Mouse (Mus musculus): ENCODE measurements at regions not wholly inside any gene's neighbourhood (a gene's known extent, or its start where the extent isn't known, plus 50 kb on each side); places are given as distances from the start of the nearest gene placed in this dataset.
"Not testable (repeated sequence)": the region's sequence is repeated elsewhere in the genome, so short reads cannot be mapped to it uniquely, and the experiment has no call there.

DNA sequence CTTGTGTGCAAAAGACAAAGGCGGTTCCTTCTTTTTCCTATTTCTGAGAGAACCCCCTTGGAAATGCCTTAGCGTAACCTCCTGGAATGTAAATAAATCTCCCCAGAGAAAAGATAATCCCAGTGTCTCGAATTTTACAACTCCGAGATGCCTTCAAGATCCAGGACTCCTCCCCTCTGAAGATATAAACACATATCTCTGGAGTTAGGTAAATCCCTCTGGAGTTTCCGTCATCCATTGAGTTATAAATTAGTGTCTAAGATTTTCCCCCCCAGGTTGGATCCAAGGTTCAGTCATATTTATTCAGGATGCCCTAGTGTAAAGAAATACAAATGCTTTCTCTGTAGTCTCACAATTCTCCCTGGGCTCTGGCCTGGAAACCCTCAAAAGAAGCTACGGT is 200.3 kb downstream of the Rchy1 start:
- no peak for ATAC-seq (ENCODE audit: poor library complexity, severe bottlenecking)

DNA sequence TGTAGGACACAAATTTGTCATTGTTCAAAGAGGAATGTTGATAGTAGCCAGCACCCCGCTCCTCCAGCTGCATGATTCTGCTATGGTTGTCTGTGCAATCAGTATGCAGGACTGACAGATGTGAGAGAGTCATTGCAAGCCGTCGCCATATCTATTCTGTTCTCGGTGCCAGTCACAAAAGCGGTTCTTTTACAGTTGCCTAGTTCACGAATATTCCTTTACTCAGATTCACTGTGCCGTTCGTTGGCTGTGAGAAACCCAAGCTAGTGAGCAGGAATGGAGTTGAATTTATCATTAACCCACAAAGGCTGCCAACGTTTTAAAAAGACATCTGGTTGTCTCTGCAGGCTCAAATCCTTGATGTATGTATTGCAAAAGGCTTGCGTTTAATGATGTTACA is 206.9 kb downstream of the Rchy1 start:
- ATAC-seq (ENCODE audit: poor library complexity, severe bottlenecking), result no peak

DNA sequence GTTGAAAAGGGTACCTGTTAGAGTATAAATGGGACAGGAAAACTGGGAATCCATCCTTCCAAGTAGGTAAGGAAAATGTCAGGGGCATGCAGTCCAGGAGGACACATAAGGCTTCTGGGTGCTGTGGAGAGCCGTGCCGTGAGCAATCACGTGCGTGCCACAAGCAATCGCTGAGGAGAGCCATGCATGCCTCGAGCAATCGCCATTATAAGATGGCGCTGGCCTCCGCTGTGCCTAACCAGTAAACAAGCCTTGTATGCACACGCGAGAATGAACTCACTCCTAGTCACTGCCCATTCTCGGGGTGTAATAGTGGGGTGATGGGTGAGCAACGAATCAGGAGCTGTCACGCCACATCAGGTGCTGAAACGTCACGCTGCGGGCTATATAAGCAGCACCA is 210.0 kb downstream of the Rchy1 start:
- not testable (repeated sequence) for ATAC-seq (ENCODE audit: poor library complexity, severe bottlenecking)

DNA sequence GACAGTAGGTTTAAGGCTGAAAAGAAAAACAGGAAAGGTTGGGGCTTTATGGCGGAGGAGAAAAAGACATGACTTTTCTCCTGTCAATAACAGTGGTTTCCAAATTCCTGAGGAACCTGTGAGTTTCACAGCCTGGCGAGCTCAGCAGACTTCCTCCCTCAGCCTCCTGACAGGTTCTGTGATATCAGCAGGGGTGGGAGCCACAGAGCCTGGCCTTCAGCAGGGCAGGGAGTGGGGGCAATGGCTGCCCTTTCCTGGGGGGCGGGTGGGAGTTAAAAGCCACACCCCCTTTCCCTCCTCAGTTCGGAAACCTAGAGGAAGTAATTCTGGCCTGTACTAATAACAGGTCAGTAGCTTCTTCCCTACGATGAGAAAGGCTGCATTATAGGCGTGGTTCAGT is 211.7 kb downstream of the Rchy1 start:
- no peak for ATAC-seq (ENCODE audit: poor library complexity, severe bottlenecking)

DNA sequence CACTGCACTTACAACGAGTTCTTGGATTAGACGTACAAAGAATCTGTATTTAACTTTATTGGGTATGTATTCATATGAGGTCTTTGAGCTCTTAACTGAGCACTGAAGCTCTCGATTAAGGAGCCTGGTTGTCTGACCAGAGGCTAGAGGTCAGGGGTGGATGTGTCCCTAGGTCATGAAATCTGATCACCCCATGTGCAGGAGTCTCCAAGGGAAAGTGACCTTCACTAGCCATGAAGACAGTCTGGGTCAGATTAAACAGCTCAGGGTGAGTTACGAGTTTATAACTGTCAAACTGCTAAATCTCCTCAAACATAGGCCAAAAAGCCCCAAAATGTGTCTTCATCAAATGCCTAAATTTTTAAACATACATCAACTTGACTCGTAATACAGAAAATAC is 216.8 kb downstream of the Rchy1 start:
- no peak for ATAC-seq (ENCODE audit: poor library complexity, severe bottlenecking)

DNA sequence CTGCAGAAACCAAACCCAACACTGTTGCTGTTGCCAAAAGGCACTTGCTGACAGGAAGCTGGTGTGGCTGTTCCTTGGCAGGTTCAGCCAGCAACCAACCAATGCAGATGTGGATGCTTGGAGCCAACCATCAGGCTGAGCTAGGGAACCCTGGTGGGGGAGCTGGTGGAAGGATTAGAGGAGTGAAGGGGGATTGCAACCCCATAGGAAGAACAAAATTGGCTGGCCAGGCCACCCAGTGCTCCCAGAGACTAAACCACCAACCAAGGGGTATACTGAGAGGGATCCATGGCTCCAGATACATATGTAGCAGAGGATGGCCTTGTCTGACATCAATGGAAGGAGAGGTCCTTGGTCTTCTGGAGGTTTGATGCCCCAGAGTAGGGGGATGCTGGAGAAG is 218.5 kb downstream of the Rchy1 start:
- no peak for ATAC-seq (ENCODE audit: poor library complexity, severe bottlenecking)

DNA sequence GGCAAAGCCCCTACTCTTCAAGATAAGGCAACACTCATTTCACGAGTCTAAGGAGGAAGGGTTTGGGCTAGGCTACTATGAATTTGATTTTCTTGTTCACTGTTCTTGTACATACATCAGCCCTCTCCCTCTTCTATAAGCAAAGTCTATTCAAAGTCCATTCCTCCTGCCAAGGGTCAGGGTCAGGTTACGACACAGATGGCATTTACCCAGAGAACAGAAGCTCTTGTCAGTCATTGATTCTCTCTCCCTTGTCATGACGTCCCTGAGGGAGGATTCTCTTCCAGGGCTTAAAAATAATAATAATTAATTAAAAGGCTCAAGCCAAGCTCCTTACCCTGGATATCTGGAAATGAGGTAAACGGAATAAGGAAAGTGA is 222.7 kb downstream of the Rchy1 start:
- no peak for ATAC-seq (ENCODE audit: poor library complexity, severe bottlenecking)

DNA sequence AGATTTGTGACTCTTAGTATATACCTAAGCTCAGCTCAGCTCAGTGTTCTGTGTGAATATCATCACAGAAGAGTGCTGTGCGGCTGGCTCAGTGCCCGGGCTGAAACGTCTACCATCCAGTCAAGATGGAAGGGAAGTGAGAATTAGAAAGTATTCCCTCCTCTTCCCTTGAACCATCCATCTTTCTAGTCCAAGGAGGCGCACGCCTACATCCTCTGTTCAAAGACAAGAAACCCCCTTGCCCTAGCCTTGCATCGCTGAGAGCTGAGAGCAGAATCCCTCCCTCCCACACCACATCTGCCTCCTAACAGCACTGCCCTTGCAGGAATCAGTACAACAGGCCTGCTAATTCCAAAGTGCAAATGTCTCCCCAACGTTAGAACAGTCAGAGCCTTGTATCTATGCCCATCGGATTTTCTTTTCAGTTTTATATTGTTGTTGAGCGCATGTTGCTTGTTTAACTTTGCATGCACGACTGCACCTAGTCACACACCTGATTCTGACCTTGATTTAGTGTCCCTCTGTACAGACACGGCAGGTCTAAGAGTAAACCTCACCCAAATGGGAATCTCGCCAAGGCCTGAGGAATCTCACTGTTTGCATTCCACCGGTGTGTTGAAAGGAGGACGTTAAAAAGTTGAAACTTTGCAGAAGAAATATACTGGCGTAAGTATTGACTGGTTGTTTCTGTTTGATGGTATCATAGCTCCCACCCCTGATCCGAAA is 222.2 kb downstream of the Parm1 start:
- ATAC-seq (ENCODE audit: poor library complexity, severe bottlenecking), result no peak

DNA sequence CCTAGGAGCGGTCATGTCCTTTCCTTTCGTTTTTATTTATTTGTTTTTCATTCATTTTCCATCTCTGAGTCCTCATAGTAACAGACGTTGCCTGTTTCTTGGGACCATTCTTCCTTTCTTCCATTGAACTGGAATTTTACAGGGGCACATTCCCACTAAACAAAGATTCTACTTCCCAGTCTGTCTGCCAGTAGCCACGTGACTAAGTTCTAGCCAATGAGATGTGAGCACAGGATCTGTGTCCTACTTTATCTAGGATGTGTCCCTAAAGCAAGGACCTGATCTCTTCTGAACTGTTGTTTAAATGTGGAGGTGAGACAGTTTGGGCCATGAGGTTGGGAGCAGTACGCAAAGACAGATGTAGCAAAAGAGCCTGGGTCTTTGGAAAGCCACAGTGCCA is 214.6 kb downstream of the Parm1 start:
- ATAC-seq (ENCODE audit: poor library complexity, severe bottlenecking), result no peak

DNA sequence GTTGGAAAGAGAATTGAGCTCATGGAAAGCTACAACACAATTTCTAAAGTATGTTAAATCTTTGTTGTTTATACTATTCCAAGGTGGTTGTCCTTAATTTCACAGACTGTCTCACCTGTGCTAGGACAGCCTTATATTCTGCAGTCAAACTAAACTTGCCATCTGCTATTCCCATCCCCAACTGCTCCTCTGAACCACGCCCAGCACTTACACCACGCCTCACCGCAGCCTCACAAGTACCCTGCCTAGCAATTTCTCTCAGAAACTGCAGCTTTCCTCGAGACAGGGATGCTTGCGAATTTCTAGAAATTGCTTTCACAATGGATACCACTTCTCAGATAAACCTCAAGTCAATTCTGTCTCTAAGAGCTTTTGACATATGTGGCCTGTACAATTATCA is 213.7 kb downstream of the Parm1 start:
- no peak for ATAC-seq (ENCODE audit: poor library complexity, severe bottlenecking)

DNA sequence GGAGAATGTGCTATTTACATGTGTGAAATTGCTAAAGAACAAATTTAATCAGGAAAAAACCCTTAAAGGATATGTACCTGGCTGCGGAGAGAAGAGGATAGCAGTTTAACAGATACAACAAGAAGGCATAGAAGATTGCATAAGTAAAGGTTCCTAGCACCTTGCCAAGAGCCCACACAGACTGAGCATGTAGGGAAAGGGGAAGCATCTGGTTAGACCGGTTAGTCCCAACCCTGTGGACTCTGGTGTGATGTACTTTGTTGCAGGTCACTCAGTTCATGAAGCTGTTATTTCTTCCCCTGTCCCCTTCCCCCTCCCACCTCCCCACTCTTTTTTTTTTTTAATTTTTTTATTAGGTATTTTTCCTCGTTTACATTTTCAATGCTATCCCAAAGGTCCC is 212.5 kb downstream of the Parm1 start:
- ATAC-seq (ENCODE audit: poor library complexity, severe bottlenecking), result no peak

DNA sequence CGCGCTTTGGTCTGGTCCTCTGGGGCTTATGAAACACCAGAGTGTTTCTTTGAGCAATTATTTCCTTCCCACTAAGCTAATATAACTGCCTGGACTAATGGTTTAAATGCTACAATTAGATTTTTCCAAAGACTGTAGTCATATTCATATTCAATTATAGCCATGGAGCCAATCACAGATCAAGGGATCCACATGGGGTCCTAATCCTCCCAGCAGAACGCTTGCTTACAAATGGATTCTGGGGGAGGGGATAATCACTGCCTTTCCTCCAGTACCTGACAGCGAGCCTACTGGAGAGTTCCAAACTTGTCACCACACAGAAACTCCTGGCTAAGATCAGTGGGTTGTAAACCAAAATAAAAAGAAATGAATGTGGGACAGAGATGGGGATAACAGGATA is 212.0 kb downstream of the Parm1 start:
- no peak for ATAC-seq (ENCODE audit: poor library complexity, severe bottlenecking)

DNA sequence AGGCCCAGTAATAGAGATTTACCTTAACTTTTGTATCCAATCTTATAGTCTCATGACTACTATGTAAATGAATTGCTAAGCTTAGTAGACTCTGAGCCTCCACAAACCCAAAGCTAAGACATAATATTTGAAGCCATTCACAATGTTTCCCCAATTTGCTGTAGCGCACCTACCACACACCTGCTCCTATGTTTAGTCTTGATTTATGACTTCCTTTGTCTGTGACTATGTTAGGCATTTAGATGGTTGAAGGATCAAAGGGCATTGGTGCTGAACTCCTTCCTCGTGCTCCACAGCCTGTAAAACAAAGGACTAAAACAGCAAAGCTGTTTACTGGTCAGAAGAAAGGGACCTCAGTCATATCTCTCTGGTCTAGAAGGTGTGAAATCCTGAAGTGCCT is 210.0 kb downstream of the Parm1 start:
- no peak for ATAC-seq (ENCODE audit: poor library complexity, severe bottlenecking)

DNA sequence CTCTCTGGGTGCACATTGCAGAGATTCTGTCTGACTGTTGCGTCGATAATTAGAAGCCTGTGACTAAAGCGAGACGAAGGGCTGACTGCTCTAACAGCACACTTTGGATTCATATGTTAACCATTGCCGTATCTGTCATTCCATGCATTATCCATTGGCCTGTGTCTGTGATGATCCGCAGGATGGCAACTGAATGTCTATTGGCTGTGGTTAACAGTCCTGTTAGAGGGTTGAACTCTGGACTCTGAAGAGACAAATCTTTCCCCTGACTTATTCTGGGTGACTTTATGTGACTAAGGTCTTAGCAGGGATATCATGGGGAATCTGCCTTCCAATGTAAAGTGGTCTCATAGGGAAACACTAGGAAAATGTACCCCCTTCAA is 208.7 kb downstream of the Parm1 start:
- no peak for ATAC-seq (ENCODE audit: poor library complexity, severe bottlenecking)

DNA sequence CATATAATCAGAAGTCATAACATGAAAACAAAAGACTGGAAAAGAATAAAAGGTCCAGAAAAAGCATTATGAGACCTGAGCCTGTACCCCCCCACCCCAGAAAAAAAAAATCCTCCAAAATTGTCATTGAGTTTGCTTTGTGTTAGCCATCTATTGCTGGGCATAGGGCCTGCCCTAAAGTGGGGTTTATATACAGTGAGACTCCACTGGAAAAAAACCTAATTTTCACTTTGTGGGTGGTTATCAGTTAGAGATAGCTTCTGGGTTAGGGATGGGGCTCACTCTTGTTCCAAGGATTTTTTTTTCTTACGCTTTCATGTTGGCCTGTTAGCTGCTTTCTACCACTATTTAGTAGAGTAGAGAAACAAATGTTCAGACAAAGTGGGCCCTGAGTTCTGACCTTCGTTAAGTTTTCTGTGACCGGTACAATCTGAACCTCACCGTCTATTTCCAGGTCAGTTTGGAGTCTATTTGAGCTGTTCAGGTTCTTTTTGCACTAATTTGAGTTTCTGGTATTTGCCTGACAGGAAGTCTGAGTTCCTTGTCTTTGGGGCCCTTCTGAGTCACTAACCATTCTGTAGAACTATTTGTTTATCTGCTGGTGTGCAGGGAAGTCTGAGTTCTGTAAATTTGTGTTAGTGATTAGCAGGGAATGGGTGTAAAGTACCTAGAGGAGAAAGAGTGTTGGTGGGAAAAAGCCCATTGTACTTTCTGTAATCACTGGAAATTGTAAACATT is 208.1 kb downstream of the Parm1 start:
- no peak for ATAC-seq (ENCODE audit: poor library complexity, severe bottlenecking)

DNA sequence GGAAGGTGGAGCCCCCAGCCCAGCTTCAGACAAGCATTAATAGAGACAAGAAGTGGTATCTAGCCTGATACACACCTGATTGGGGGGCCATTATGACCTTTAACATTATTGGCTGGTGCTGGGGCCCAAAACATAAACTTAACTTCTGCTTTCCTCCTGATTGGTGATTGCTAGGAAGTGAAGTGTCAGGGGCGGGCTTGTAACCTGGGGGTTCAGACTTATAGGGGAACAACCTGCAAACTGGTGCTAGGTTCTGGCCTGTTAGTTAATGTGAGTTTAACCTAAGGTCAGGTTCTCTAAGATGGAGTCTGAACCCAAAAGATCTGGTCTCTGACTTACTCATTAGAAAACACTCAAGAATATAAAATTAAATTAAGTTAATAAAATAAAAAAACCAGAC is 207.5 kb downstream of the Parm1 start:
- no peak for ATAC-seq (ENCODE audit: poor library complexity, severe bottlenecking)

DNA sequence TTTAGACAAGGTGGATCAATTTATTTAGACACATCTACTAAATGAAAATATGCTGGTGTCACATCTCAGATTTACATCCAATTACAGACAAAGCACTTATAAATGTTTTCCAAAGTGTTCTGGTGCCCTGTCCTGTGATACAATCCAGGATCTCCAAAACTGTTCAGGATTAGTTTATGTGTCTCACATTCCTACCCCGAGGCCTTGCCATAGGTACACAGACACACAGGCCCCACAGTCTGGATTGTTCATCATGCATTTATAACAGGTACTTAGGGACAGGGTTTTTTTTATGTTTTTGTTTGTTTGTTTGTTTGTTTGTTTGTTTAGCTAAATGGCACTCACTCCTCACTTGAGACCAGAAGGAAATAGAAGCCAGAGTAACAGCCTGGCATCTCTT is 206.0 kb downstream of the Parm1 start:
- no peak for ATAC-seq (ENCODE audit: poor library complexity, severe bottlenecking)

DNA sequence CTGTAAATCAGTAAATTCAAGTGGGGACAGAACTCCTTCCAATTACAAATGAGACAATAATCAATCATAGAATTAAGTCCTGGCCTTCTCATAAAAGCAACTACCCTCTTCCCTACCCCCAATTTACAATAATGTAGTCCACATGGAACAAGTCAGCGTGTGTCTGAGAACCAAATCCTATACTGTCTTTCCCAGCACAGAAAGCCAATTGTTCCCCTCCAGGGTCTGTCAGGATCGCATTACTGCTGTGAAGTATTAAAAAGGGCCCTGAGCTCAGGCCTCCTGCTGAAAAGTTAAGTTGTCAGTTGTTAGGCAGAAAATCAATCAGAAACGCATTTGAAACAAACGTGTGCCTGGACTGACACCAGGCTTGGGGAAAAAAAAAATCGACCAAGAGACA is 205.6 kb downstream of the Parm1 start:
- no peak for ATAC-seq (ENCODE audit: poor library complexity, severe bottlenecking)

DNA sequence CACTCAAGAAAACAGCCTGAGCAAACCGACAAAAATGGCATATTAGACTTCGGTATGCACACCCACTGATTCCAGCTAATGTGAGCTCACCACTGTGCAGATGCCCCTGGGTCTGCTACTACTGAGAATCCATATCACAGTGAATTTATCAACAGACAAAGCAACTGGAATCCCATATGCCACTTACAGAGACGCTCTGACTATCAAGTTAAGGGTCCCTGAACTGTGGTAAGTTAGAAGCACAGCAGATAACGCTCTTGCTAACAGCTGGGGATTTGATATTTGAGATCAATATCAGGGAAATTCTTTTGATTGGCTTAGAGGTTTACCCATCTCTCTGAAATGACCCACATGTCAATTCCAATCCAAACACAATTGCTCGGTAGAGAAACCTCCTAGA is 205.0 kb downstream of the Parm1 start:
- ATAC-seq (ENCODE audit: poor library complexity, severe bottlenecking), result no peak

DNA sequence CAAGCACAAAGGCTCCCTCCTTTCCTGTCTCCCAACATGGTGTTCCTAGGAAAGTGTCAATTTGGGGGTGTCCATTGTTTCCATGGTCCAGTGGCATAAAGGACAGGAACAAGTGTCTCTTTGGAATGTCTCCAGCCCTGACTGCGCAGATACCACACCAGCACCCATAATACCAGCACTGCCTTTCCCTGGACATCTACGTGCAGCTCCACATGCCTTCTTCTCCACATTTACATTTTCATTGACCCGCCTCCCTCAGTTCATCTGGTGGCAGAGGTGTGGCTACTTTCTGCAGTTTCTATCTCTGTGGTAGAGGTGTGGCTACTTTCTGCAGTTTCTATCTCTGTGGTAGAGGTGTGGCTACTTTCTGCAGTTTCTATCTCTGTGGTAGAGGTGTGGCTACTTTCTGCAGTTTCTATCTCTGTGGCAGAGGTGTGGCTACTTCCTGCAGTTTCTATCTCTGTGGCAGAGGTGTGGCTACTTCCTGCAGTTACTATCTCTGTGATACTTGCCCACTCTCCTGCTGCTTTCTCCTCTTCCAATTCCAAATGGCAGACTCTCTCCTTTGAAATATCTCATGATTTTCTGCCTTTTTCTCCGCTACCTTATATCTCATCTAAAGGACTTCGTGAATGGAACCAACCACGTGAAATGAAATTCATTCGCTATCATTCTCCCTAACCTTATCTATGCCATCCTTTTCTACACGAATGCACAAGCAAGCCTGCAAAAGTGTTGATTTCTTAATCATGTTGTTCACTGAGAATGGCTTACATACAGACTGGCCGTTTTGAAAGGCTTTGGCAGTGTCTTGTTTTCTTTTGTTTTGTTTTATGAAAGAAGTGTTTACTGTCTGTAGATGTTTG is 204.0 kb downstream of the Parm1 start:
- ATAC-seq (ENCODE audit: poor library complexity, severe bottlenecking), result peak; percentile 89

DNA sequence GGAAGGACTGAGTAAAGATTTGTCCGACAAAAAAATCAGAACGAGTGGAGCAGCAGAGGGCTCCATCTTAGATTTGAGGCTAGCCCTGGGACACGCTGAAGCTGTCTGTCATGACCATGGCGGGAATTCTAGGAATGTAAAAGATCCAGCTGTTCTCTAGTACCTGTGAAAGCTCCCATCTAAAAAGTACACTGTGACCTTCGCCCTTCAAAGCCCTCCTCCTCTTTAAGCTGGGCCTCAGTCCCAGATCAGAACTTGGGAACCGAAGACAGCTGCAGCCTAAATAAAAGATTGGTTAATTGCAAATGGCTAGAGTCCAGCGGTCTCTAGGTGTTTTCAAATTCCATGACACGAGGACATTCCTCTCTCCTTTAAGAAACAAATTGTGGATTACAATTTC is 195.6 kb downstream of the Parm1 start:
- no peak for ATAC-seq (ENCODE audit: poor library complexity, severe bottlenecking)

Data from megakaryocyte, adult 5-6 weeks (primary cell).